Mouse (Mus musculus) lung, embryonic 16.5 days (tissue): ENCODE results near the gene Arl4c. TPM values are rescaled to one million over a fixed set of nuclear protein-coding genes. Genes with fewer than 3 reads are reported as not detected.

Experiments
- ATAC-seq: fragments of 200-750 bp; cut with Nextera tagmentation; 2 replicates; pipeline ENCODE4 v1.8.0; 2017; ENCODE audit warnings: low read depth, mild to moderate bottlenecking, moderate library complexity
- H3K27ac ChIP-seq: fragments of 300-500 bp; sonication (generic); 2 replicates; pipeline ENCODE4 v1.5.1; 2014; ENCODE audit warnings: mild to moderate bottlenecking, control low read depth, low read length
- H3K27me3 ChIP-seq: fragments of 300-500 bp; sonication (generic); 2 replicates; pipeline ENCODE4 v1.6.1; 2014; ENCODE audit warnings: low read depth, low read length, mixed read lengths; ENCODE audit not compliant: control insufficient read depth, insufficient read depth
- H3K36me3 ChIP-seq: fragments of 300-500 bp; sonication (generic); 2 replicates; pipeline ENCODE4 v1.6.1; 2014; ENCODE audit warnings: low read length; ENCODE audit not compliant: control insufficient read depth, insufficient read depth
- H3K4me1 ChIP-seq: fragments of 300-500 bp; sonication (generic); replicated peaks from 2 replicates; pipeline ENCODE4 v1.6.1; 2014; ENCODE audit warnings: low read length, mixed read lengths; ENCODE audit not compliant: control insufficient read depth, insufficient read depth
- H3K4me2 ChIP-seq: fragments of 300-500 bp; sonication (generic); 2 replicates; pipeline ENCODE4 v1.6.1; 2014; ENCODE audit warnings: low read depth, low read length, control low read depth
- H3K4me3 ChIP-seq: fragments of 300-500 bp; sonication (generic); 2 replicates; pipeline ENCODE4 v1.5.1; 2014; ENCODE audit warnings: mild to moderate bottlenecking, low read length, control low read depth
- H3K9ac ChIP-seq: fragments of 300-500 bp; sonication (generic); 2 replicates; pipeline ENCODE4 v1.6.1; 2014; ENCODE audit warnings: low read length, control low read depth
- H3K9me3 ChIP-seq: fragments of 300-500 bp; sonication (generic); 2 replicates; pipeline ENCODE4 v1.6.1; 2016; ENCODE audit warnings: low read length; ENCODE audit not compliant: control insufficient read depth
- WGBS: fragments of 180-500 bp; shearing (Covaris S2); extraction: QIAGEN DNeasy Blood & Tissue Kit; methylation state at CpG from one replicate; pipeline ENCODE4 v1.1.7; 2014; 5-methylcytosine and 5-hydroxymethylcytosine counted together
- polyA plus RNA-seq: library from polyadenylated mRNA; unstranded; fragments of >200 nt; fragmentation: Nextera tagmentation; extraction: Ambion mirVana; gene quantifications from 2 replicates; pipeline ENCODE4 v1.2.1, GENCODE M21; 2015

The Arl4c gene
- polyA plus RNA-seq, 1 experiment from 2014 or later, result 15.2 TPM

DNA sequence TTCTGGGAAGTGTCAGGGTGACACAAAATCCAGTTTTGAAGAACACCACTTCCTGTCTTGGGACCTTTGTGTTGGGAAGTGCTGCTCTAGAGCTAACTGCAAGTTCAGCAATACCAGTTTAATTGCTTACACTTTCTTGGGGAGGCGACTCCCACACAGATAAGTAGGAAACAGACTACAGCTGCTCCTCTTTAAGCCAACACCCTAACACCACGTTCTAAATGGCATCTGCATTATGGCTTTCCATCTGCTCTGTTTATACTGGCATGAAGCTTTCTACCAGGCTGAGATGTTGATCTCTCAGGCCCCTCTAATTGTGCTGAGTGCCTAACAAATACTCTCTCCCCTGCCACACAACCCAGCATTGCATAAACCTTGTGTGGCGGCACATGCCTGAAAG lies 36.9 kb upstream of the Arl4c start:
- no peaks in the 10 kb centered on the region for H3K9me3 ChIP-seq
- no peaks in the 10 kb centered on the region for H3K27me3 ChIP-seq
- 45% methylated on average over 3 of the region's 3 CpGs for WGBS
- ATAC-seq, result no peak
- H3K4me3 ChIP-seq, result no peak overlapping the region
- no peaks in the 10 kb centered on the region for H3K4me1 ChIP-seq
- no peak overlapping the region for H3K4me2 ChIP-seq
- no peaks in the 10 kb centered on the region for H3K36me3 ChIP-seq
- no peak overlapping the region for H3K27ac ChIP-seq
- no peak overlapping the region for H3K9ac ChIP-seq

DNA sequence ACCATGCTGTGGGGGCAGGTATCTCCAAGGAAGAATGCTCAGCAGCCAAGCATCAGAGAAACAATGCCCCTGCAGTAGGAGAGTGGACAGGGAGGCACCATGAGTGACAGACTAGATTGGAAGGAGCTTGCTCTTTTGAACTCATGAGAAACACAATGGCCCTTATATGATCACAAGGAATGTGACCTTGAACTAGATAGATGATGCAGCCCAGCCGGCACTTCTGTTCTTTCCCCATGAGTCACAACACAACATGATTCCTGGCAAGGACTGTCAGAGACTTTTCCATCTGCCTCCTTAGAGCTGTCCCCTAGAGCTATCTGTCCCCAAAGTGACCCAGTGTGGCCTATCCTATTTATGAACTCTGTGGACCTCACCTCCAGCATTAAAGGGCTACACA lies 27.5 kb upstream of the Arl4c start:
- no peaks in the 10 kb centered on the region for H3K36me3 ChIP-seq
- no peaks in the 10 kb centered on the region for H3K9me3 ChIP-seq
- ATAC-seq, result no peak
- 67% methylated on average over 1 of the region's 1 CpGs for WGBS
- no peak overlapping the region for H3K9ac ChIP-seq
- no peaks in the 10 kb centered on the region for H3K4me1 ChIP-seq
- no peak overlapping the region for H3K4me3 ChIP-seq
- no peak overlapping the region for H3K27ac ChIP-seq
- no peak overlapping the region for H3K4me2 ChIP-seq
- no peaks in the 10 kb centered on the region for H3K27me3 ChIP-seq

DNA sequence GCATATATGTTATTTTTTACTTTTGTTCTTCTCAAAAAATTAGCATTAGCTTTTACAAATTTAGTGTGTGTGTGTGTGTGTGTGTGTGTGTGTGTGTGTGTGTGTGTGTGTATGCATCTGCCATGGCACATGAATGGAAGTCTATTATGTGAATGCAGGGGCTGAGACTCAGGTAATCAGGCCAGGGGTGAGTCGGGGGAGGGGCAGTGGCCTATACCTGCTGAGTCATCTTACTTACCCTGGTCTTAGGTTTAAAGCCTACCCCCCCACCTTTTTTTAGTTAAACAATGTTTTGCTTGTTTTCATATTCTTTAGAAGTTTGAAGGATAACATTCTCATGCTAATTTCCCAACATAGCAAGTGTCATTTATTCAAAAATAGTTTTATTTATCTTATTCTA lies 25.3 kb upstream of the Arl4c start:
- Histone ChIP-seq H3K4me3 (no peak overlapping the region), H3K36me3 (no peaks in the 10 kb centered on the region), H3K9me3 (no peaks in the 10 kb centered on the region), H3K27ac (no peak overlapping the region), H3K27me3 (no peaks in the 10 kb centered on the region), H3K4me2 (no peak overlapping the region), H3K4me1 (no peaks in the 10 kb centered on the region), H3K9ac (no peak overlapping the region)
- ATAC-seq, result no peak
- WGBS, result 83% methylated on average over 1 of the region's 1 CpGs

DNA sequence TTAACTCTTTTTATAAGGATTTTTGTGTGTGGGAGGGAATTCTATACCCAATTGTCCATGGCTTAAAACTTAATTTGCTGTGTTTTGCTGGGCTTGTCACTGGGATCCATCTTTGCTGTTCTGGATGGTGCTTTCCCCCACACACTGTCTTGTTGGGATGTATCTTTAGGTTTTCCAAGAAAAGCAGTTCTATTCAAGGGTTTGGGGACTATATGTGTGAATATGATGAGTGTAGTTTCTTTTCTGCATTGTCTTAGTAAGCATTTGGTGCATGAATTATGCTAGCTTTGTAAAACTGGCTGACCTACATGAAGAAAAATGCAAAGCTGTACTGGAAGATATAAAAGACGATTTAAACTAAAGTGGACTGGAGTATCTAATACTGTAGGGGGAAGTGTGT lies 23.7 kb upstream of the Arl4c start:
- H3K27ac ChIP-seq, result no peak overlapping the region
- H3K27me3 ChIP-seq, result no peaks in the 10 kb centered on the region
- WGBS, result 36% methylated on average over 1 of the region's 1 CpGs
- no peaks in the 10 kb centered on the region for H3K4me1 ChIP-seq
- H3K4me3 ChIP-seq, result no peak overlapping the region
- H3K9ac ChIP-seq, result no peak overlapping the region
- H3K9me3 ChIP-seq, result no peaks in the 10 kb centered on the region
- no peak for ATAC-seq
- H3K36me3 ChIP-seq, result no peaks in the 10 kb centered on the region
- H3K4me2 ChIP-seq, result no peak overlapping the region

DNA sequence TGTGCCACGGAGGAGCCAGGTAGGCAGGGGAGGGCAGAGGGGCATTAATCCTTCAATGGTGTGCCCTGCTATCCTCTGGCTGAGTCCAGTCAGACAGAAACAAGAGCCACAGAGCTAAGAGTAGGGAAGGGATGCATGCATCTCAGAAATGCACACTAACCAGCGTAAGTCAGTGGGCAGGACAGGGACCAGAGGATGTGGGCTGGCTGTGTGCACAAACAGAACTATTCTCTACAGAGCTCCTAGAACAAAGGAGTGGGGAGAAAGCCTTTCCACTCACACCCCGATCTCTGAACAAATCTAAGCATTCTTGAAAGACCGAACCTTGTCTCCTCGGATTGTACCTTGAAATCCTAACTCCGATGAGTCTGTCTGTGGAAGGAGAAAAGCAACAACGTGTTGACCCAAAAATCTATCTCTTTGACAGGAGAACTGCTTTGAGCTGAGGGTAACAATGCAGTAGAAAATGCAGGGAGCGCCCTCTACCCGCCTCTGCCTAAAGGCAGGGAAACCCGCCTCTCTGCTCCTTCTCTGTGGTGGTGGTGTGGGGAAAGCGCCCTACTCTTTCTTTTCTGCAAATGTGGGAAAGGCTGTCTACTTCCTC lies 18.7 kb upstream of the Arl4c start:
- no peak for ATAC-seq
- no peak overlapping the region for H3K4me2 ChIP-seq
- no peak overlapping the region for H3K27ac ChIP-seq
- no peaks in the 10 kb centered on the region for H3K9me3 ChIP-seq
- no peaks in the 10 kb centered on the region for H3K36me3 ChIP-seq
- no peak overlapping the region for H3K4me3 ChIP-seq
- H3K4me1 ChIP-seq, result no peaks in the 10 kb centered on the region
- 44% methylated on average over 11 of the region's 11 CpGs for WGBS
- no peak overlapping the region for H3K9ac ChIP-seq
- H3K27me3 ChIP-seq, result no peaks in the 10 kb centered on the region

DNA sequence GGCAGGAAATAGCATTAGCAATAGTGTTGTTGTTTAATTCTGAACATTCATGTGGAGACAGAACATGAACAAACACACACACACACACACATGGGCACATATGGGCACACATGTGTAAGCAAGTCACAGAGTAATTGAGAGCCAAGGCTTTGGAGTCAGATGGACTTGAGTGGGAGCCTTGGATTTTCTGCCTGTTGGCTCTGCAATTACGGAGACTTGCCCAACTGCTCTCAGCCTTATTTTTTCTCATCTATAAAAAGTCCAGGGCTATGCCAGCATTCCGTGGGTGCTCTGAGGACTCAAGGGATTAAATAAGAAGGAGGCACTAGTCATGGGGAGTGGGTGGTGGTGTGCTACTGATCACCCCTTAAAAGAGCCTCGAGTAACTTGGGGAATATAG lies 16.5 kb upstream of the Arl4c start:
- Histone ChIP-seq H3K4me1 (no peaks in the 10 kb centered on the region), H3K4me3 (no peak overlapping the region), H3K9me3 (no peaks in the 10 kb centered on the region), H3K9ac (no peak overlapping the region), H3K36me3 (no peaks in the 10 kb centered on the region), H3K27ac (no peak overlapping the region), H3K4me2 (no peak overlapping the region), H3K27me3 (no peaks in the 10 kb centered on the region)
- WGBS, result 75% methylated on average over 3 of the region's 3 CpGs
- ATAC-seq, result no peak

DNA sequence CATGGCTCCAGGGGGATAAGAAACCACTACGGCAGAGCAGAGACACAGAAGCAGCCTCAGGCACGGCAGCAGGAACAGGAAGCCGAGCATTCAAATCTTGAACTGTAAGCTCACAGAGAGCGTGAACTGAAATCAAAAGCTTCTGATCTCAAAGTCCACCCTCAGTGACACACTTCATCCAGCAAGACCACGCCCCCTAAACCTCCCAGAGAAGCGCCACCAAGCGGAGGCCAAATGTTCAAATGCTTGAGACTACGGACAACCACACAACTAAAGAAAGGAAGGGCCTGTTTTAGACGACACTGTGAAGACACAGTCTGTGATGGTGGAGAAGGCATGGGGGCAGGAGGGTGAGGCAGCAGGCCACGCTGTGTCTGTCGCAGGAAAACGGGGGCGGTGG lies 15.7 kb upstream of the Arl4c start:
- no peaks in the 10 kb centered on the region for H3K9me3 ChIP-seq
- H3K4me3 ChIP-seq, result no peak overlapping the region
- H3K27ac ChIP-seq, result no peak overlapping the region
- ATAC-seq, result no peak
- H3K4me1 ChIP-seq, result no peaks in the 10 kb centered on the region
- no peaks in the 10 kb centered on the region for H3K36me3 ChIP-seq
- H3K4me2 ChIP-seq, result no peak overlapping the region
- H3K9ac ChIP-seq, result no peak overlapping the region
- H3K27me3 ChIP-seq, result no peaks in the 10 kb centered on the region
- 71% methylated on average over 13 of the region's 13 CpGs for WGBS

DNA sequence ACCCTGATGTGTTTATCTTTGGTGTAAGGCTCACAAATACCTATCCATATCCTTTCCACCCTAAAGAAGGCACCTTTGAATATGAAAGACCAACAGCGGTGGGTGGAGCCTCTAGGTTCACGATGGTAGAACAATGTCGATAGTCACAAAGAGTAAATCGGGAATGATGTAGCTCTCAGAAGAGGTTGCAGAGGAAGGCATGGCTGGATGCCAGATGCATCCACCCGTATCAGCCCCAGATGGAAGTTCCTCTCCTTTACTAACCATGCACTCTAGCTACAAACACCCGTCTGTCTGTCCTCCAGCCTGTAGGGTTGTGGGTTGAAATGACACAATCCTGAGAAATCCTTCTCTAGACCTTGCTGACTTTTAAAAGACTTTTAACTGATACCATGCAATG lies 10.0 kb upstream of the Arl4c start:
- Histone ChIP-seq H3K27ac (no peak overlapping the region), H3K9me3 (no peaks in the 10 kb centered on the region), H3K4me1 (no peaks in the 10 kb centered on the region), H3K4me2 (no peak overlapping the region), H3K9ac (no peak overlapping the region), H3K36me3 (no peaks in the 10 kb centered on the region), H3K27me3 (no peaks in the 10 kb centered on the region), H3K4me3 (no peak overlapping the region)
- WGBS, result 78% methylated on average over 6 of the region's 6 CpGs
- no peak for ATAC-seq

DNA sequence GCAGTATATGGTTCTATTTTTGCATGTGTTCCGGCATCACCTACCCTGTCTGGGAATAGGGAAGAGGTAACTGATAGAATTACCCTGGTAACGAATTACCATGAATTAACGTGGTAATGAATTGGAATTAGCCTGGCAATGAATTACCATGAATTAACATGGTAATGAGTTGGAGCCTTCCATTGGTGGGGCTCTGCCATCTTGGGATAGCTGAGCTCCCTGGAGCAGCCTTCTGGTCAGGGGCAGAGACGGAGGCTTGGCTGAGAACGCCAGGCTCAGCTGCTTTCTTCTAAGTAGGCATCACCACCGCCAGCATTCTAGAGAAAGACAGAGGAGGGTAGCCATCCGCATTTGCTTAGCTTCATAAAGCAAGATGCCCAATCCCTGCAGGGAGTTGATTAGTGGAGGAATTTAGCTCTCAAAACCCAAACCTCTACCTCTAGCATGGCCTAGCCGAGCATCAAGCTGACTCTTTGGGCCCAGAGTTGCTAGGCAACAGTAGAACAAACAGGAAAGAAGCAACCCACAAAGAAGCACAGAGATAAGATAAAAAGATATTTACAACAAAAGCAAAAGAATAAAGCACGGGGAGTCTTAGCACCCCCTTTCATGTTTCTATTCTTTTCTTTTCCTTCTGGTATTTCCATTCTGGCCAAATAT lies 6.8 kb upstream of the Arl4c start:
- WGBS, result 68% methylated on average over 9 of the region's 9 CpGs
- no peaks in the 10 kb centered on the region for H3K27me3 ChIP-seq
- H3K4me2 ChIP-seq, result no peak overlapping the region
- no peaks in the 10 kb centered on the region for H3K9me3 ChIP-seq
- ATAC-seq, result no peak
- H3K4me1 ChIP-seq, result no peaks in the 10 kb centered on the region
- no peak overlapping the region for H3K9ac ChIP-seq
- H3K36me3 ChIP-seq, result no peaks in the 10 kb centered on the region
- no peak overlapping the region for H3K27ac ChIP-seq
- no peak overlapping the region for H3K4me3 ChIP-seq

DNA sequence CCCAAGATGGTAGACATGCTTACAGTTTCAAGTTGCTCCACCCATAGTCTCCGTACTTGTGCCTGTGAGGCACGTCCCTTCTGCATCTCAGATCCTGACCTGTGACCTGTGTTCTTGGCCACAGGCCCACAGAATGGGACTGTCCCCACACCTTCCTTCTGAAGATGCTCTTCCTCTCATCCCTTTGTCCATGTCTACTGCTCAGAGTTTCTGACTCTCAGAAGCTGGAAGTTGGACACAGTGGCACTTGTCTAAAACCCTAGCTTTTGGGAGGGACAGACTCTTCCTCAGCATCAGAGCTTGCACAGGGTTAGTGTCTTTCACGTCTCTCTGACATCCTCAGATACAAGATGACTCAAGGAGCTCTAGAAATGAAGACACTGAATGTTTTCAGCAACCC lies 6.2 kb upstream of the Arl4c start:
- Histone ChIP-seq H3K9ac (no peak overlapping the region), H3K4me2 (no peak overlapping the region)
- WGBS, result 56% methylated on average over 3 of the region's 3 CpGs

More for the DNA sequence above, 6.2 kb upstream of the Arl4c start:
- ATAC-seq, result no peak
- H3K4me1 ChIP-seq, result no peaks in the 10 kb centered on the region
- H3K27ac ChIP-seq, result no peak overlapping the region
- H3K36me3 ChIP-seq, result no peaks in the 10 kb centered on the region
- no peaks in the 10 kb centered on the region for H3K27me3 ChIP-seq
- H3K4me3 ChIP-seq, result no peak overlapping the region
- H3K9me3 ChIP-seq, result no peaks in the 10 kb centered on the region
